Mouse (Mus musculus) embryonic facial prominence, embryonic 15.5 days (tissue): ENCODE data around the gene Dock1. TPM values are rescaled to one million over a fixed set of nuclear protein-coding genes. Genes with fewer than 3 reads are reported as not detected.

Experiments
- ATAC-seq: fragments of 200-750 bp; cut with Nextera tagmentation; 2 replicates; pipeline ENCODE4 v1.8.0; 2017; ENCODE audit warnings: low read depth, moderate TSS enrichment; ENCODE audit not compliant: insufficient number of reproducible peaks, low FRiP score, low TSS enrichment
- H3K27ac ChIP-seq: fragments of 300-500 bp; sonication (generic); replicated peaks from 2 replicates; pipeline ENCODE4 v1.5.1; 2015; ENCODE audit warnings: mild to moderate bottlenecking, inconsistent platforms
- H3K27me3 ChIP-seq: fragments of 300-500 bp; sonication (generic); 2 replicates; pipeline ENCODE4 v1.6.1; 2015; ENCODE audit warnings: inconsistent platforms
- H3K36me3 ChIP-seq: fragments of 300-500 bp; sonication (generic); 2 replicates; pipeline ENCODE4 v1.6.1; 2015; ENCODE audit warnings: mild to moderate bottlenecking, inconsistent platforms
- H3K4me1 ChIP-seq: fragments of 300-500 bp; sonication (generic); 2 replicates; pipeline ENCODE4 v1.6.1; 2015; ENCODE audit warnings: inconsistent platforms
- H3K4me2 ChIP-seq: fragments of 300-500 bp; sonication (generic); replicated peaks from 2 replicates; pipeline ENCODE4 v1.6.1; 2015; ENCODE audit warnings: mild to moderate bottlenecking, inconsistent platforms
- H3K4me3 ChIP-seq: fragments of 300-500 bp; sonication (generic); replicated peaks from 2 replicates; pipeline ENCODE4 v1.5.1; 2015; ENCODE audit warnings: mild to moderate bottlenecking, inconsistent platforms
- H3K9ac ChIP-seq: fragments of 300-500 bp; sonication (generic); 2 replicates; pipeline ENCODE4 v1.6.1; 2015; ENCODE audit warnings: inconsistent platforms
- H3K9me3 ChIP-seq: fragments of 300-500 bp; sonication (generic); replicated peaks from 2 replicates; pipeline ENCODE4 v1.6.1; 2016; ENCODE audit warnings: inconsistent platforms
- WGBS: fragments of 180-500 bp; shearing (Covaris S2); methylation state at CpG from one replicate; pipeline ENCODE4 v1.1.7; 2015; 5-methylcytosine and 5-hydroxymethylcytosine counted together
- polyA plus RNA-seq: library from polyadenylated mRNA; unstranded; fragments of >200 nt; fragmentation: Nextera tagmentation; extraction: Ambion mirVana; gene quantifications from 2 replicates; pipeline ENCODE4 v1.2.1, GENCODE M21; 2015

Dock1 gene
- polyA plus RNA-seq, 1 experiment from 2014 or later, result 33.8 TPM

- Histone ChIP-seq H3K9me3 (no peaks in the 10 kb centered on the region), H3K4me1 (no peaks in the 10 kb centered on the region), H3K27me3 (no peaks in the 10 kb centered on the region), H3K9ac (no peak overlapping the region), H3K27ac (no peak overlapping the region), H3K4me2 (no peak overlapping the region), H3K4me3 (no peak overlapping the region), H3K36me3 (peaks cover 9% of the 10 kb centered on the region)
- ATAC-seq, result no peak
- WGBS, result 87% methylated on average over 5 of the region's 5 CpGs
Observed at GRCm38 (mm10) chr7:135063886-135064285, 393.4 kb downstream of the Dock1 start.

- Histone ChIP-seq H3K4me3 (no peak overlapping the region), H3K9ac (no peak overlapping the region), H3K36me3 (peaks cover 5% of the 10 kb centered on the region), H3K4me1 (no peaks in the 10 kb centered on the region), H3K27ac (no peak overlapping the region), H3K27me3 (no peaks in the 10 kb centered on the region), H3K9me3 (no peaks in the 10 kb centered on the region), H3K4me2 (no peak overlapping the region)
- WGBS, result 53% methylated on average over 5 of the region's 5 CpGs
- no peak for ATAC-seq
Observed at GRCm38 (mm10) chr7:135065301-135065700, 394.8 kb downstream of the Dock1 start.

GRCm38 (mm10) chr7:135068887-135069286 is 398.4 kb downstream of the Dock1 start:
- 84% methylated on average over 3 of the region's 3 CpGs for WGBS
- ATAC-seq, result no peak
- Histone ChIP-seq H3K9me3 (no peaks in the 10 kb centered on the region), H3K27me3 (no peaks in the 10 kb centered on the region), H3K27ac (no peak overlapping the region), H3K4me2 (no peak overlapping the region), H3K36me3 (no peaks in the 10 kb centered on the region), H3K4me1 (no peaks in the 10 kb centered on the region), H3K9ac (no peak overlapping the region), H3K4me3 (no peak overlapping the region)

GRCm38 (mm10) chr7:135076904-135077303 is 406.4 kb downstream of the Dock1 start:
- H3K4me3 ChIP-seq, result no peak overlapping the region
- no peaks in the 10 kb centered on the region for H3K4me1 ChIP-seq
- no peak overlapping the region for H3K27ac ChIP-seq
- H3K4me2 ChIP-seq, result no peak overlapping the region
- WGBS, result 79% methylated on average over 6 of the region's 6 CpGs
- H3K9ac ChIP-seq, result no peak overlapping the region
- H3K9me3 ChIP-seq, result no peaks in the 10 kb centered on the region
- H3K36me3 ChIP-seq, result 0 out of 2 replicates have a peak, but pooled peaks cover 2% of the 10 kb centered on the region
- H3K27me3 ChIP-seq, result no peaks in the 10 kb centered on the region
- no peak for ATAC-seq

- ATAC-seq, result no peak
- Histone ChIP-seq H3K4me1 (no peaks in the 10 kb centered on the region), H3K27ac (no peak overlapping the region), H3K36me3 (0 out of 2 replicates have a peak, but pooled peaks cover 6% of the 10 kb centered on the region), H3K4me3 (no peak overlapping the region), H3K4me2 (no peak overlapping the region), H3K27me3 (no peaks in the 10 kb centered on the region), H3K9ac (no peak overlapping the region), H3K9me3 (no peaks in the 10 kb centered on the region)
- 70% methylated on average over 6 of the region's 6 CpGs for WGBS
Observed at GRCm38 (mm10) chr7:135077340-135077739, 406.9 kb downstream of the Dock1 start.

- H3K9me3 ChIP-seq, result no peaks in the 10 kb centered on the region
- no peak overlapping the region for H3K4me3 ChIP-seq
- H3K9ac ChIP-seq, result no peak overlapping the region
- H3K36me3 ChIP-seq, result 0 out of 2 replicates have a peak, but pooled peaks cover 9% of the 10 kb centered on the region
- 66% methylated on average over 10 of the region's 10 CpGs for WGBS
- H3K4me2 ChIP-seq, result no peak overlapping the region
- no peak overlapping the region for H3K27ac ChIP-seq
- H3K27me3 ChIP-seq, result no peaks in the 10 kb centered on the region
- no peaks in the 10 kb centered on the region for H3K4me1 ChIP-seq
- ATAC-seq, result no peak
Observed at GRCm38 (mm10) chr7:135077806-135078205, 407.4 kb downstream of the Dock1 start.

GRCm38 (mm10) chr7:135083421-135083820 is 413.0 kb downstream of the Dock1 start:
- no peak overlapping the region for H3K9ac ChIP-seq
- H3K4me3 ChIP-seq, result no peak overlapping the region
- no peak for ATAC-seq
- no peak overlapping the region for H3K27ac ChIP-seq
- H3K9me3 ChIP-seq, result no peaks in the 10 kb centered on the region
- WGBS, result 94% methylated on average over 8 of the region's 8 CpGs
- peaks cover 21% of the 10 kb centered on the region for H3K36me3 ChIP-seq
- H3K4me2 ChIP-seq, result no peak overlapping the region
- no peaks in the 10 kb centered on the region for H3K4me1 ChIP-seq
- no peaks in the 10 kb centered on the region for H3K27me3 ChIP-seq

GRCm38 (mm10) chr7:135084069-135084468 is 413.6 kb downstream of the Dock1 start:
- Histone ChIP-seq H3K4me2 (no peak overlapping the region), H3K27ac (no peak overlapping the region), H3K9ac (no peak overlapping the region), H3K27me3 (no peaks in the 10 kb centered on the region), H3K36me3 (peaks cover 21% of the 10 kb centered on the region), H3K9me3 (no peaks in the 10 kb centered on the region), H3K4me3 (no peak overlapping the region), H3K4me1 (no peaks in the 10 kb centered on the region)
- no peak for ATAC-seq
- 77% methylated on average over 7 of the region's 7 CpGs for WGBS

GRCm38 (mm10) chr7:135086556-135086955 is 416.1 kb downstream of the Dock1 start:
- no peak overlapping the region for H3K4me2 ChIP-seq
- H3K27me3 ChIP-seq, result no peaks in the 10 kb centered on the region
- no peak overlapping the region for H3K9ac ChIP-seq
- 81% methylated on average over 5 of the region's 5 CpGs for WGBS
- no peaks in the 10 kb centered on the region for H3K4me1 ChIP-seq
- no peaks in the 10 kb centered on the region for H3K9me3 ChIP-seq
- no peak overlapping the region for H3K4me3 ChIP-seq
- H3K27ac ChIP-seq, result no peak overlapping the region
- ATAC-seq, result no peak
- peaks cover 21% of the 10 kb centered on the region for H3K36me3 ChIP-seq

GRCm38 (mm10) chr7:135089626-135090025 is 419.2 kb downstream of the Dock1 start:
- Histone ChIP-seq H3K4me2 (no peak overlapping the region), H3K27me3 (no peaks in the 10 kb centered on the region), H3K9ac (no peak overlapping the region), H3K9me3 (no peaks in the 10 kb centered on the region), H3K27ac (no peak overlapping the region), H3K36me3 (no peaks in the 10 kb centered on the region; the same call in 1 of the 2 replicates), H3K4me3 (no peak overlapping the region), H3K4me1 (no peaks in the 10 kb centered on the region)
- ATAC-seq, result no peak
- 82% methylated on average over 4 of the region's 4 CpGs for whole genome bisulfite sequencing

GRCm38 (mm10) chr7:135093851-135094250 is 423.4 kb downstream of the Dock1 start:
- H3K4me1 ChIP-seq, result no peaks in the 10 kb centered on the region
- no peak overlapping the region for H3K4me3 ChIP-seq
- H3K4me2 ChIP-seq, result no peak overlapping the region
- no peak overlapping the region for H3K27ac ChIP-seq
- no peak for ATAC-seq
- peaks cover 2% of the 10 kb centered on the region; the same call in 1 of the 2 replicates for H3K36me3 ChIP-seq
- no peak overlapping the region for H3K9ac ChIP-seq
- WGBS, result 59% methylated on average over 2 of the region's 2 CpGs
- no peaks in the 10 kb centered on the region for H3K27me3 ChIP-seq
- H3K9me3 ChIP-seq, result no peaks in the 10 kb centered on the region

- Histone ChIP-seq H3K4me3 (no peak overlapping the region), H3K4me2 (no peak overlapping the region), H3K36me3 (peaks cover 16% of the 10 kb centered on the region), H3K4me1 (no peaks in the 10 kb centered on the region), H3K9me3 (no peaks in the 10 kb centered on the region), H3K27ac (no peak overlapping the region), H3K9ac (no peak overlapping the region), H3K27me3 (no peaks in the 10 kb centered on the region)
- 92% methylated on average over 7 of the region's 7 CpGs for WGBS
- no peak for ATAC-seq
Observed at GRCm38 (mm10) chr7:135101921-135102320, 431.5 kb downstream of the Dock1 start.
